Mouse (Mus musculus): Measurements from ENCODE around the gene Thap3. TPM values are rescaled to one million over a fixed set of nuclear protein-coding genes. Genes with fewer than 3 reads are reported as not detected.

The Thap3 gene
- total RNA-seq, 2 experiments from 2014 or later = 11.5 TPM

- intact Hi-C loops (cut with DNase I) = no loop called here
- DNase-seq (ENCODE audit: low spot score) = no peak
Observed at GRCm38 (mm10) chr4:151946211-151946610, 42.6 kb downstream of the Thap3 start.

DNA sequence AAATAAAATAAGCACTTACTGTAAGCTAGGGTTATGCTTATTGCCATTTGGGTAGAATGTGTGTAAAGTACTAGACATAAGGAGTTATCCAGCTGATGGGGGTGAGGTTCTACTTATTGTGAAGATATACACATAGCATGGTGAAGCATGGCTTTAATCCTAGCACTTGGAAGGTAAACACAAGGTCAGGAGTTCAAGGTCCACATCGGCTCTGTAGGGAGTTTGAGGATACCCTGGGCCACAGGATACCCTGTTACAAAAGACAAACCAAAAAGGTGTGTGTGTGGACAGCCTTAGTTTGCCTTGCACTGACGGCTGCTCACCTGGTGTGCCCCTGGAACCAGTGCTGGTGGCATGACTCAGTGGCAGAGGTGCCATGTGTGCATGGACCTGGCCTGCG lies 50.7 kb downstream of the Thap3 start:
- DNase-seq (ENCODE audit: low spot score) = no peak
- intact Hi-C loops (cut with DNase I) = no loop called here

GRCm38 (mm10) chr4:151937441-151937840 lies 51.4 kb downstream of the Thap3 start:
- intact Hi-C loops (cut with DNase I) = no loop called here
- DNase-seq (ENCODE audit: low spot score) = no peak

- DNase-seq (ENCODE audit: low spot score) = no peak
- intact Hi-C loops (cut with DNase I) = loop anchor here (5.0 kb wide), 2 partner anchors 37 to 72 kb away; partner anchors contain the start of gene Camta1
Observed at GRCm38 (mm10) chr4:151934215-151934572, 54.6 kb downstream of the Thap3 start.

- intact Hi-C loops (cut with DNase I) = loop anchor here (5.0 kb wide), 2 partner anchors 36 to 71 kb away; partner anchors contain the start of gene Camta1
- DNase-seq (ENCODE audit: low spot score) = peak; percentile 84
Observed at GRCm38 (mm10) chr4:151933505-151934214, 55.1 kb downstream of the Thap3 start, which contains the start of gene Dnajc11. Dnajc11 (plus strand) TSS chr4:151933691.

Other genes with a start within 250 kb of the Thap3 start
- gene Camta1, start 127.1 kb downstream of the Thap3 start, total RNA-seq (2021) = 100 to 1,000 TPM; 234 to 244 TPM
- 10 to 100 TPM; 82.3 to 96.4 TPM for gene Dnajc11, start 55.3 kb downstream of the Thap3 start, total RNA-seq (2021)
- 1 to 10 TPM; 5.8 to 6.2 TPM for gene Phf13, start 7.3 kb upstream of the Thap3 start, total RNA-seq (2021)
- gene Klhl21, start 19.8 kb upstream of the Thap3 start, total RNA-seq (2021) = 10 to 100 TPM; 69.8 to 76.2 TPM
- 1 to 10 TPM; 3.5 to 5.0 TPM for gene Zbtb48, start 38.7 kb upstream of the Thap3 start, total RNA-seq (2021)
- gene Tas1r1, start 49.6 kb upstream of the Thap3 start, total RNA-seq (2021) = under 1 TPM in 1 of 2 experiments, not detected in 1; 0.16 TPM
- 1 to 10 TPM; 8.6 to 9.6 TPM for gene Nol9, start 50.3 kb upstream of the Thap3 start, total RNA-seq (2021)
- 10 to 100 TPM; 18.7 to 18.9 TPM for gene Plekhg5, start 83.5 kb upstream of the Thap3 start, total RNA-seq (2021)
- 1 to 10 TPM; 2.9 to 3.0 TPM for gene Tnfrsf25, start 126.9 kb upstream of the Thap3 start, total RNA-seq (2021)
- 1 to 10 TPM; 1.7 to 2.2 TPM for gene Espn, start 163.4 kb upstream of the Thap3 start, total RNA-seq (2021)
- not detected for gene Hes2, start 169.9 kb upstream of the Thap3 start, total RNA-seq (2021)
- 10 to 100 TPM; 53.4 to 58.8 TPM for gene Acot7, start 189.1 kb upstream of the Thap3 start, total RNA-seq (2021)

All from heart, postnatal 25 days (tissue).